Mouse (Mus musculus): ENCODE results near the gene Dlg2. TPM values are rescaled to one million over a fixed set of nuclear protein-coding genes. Genes with fewer than 3 reads are reported as not detected.

Dlg2 gene
- polyA plus RNA-seq, 1 experiment from 2014 or later: 1.1 TPM

DNA sequence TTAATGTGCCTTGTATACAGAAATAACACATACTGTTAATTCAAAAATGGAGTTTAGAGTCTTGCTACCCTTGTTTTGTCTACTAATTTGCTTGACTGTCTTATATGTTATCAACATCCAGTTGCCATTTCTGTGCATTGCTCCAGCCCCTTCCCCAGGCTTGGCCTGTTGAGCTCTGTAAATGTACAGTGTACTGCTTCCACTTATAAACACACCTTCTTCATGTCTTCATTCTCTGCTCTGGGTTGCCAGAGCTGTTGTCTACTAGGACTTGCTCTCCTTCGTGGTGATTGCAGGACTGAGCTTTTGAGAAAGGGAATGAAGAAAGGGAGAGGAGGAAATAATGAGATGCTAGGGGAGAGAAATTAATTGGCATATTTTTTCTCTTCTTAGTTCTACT, 227.5 kb downstream of the Dlg2 start:
- no peak for ATAC-seq (ENCODE audit: low read depth)
- no peaks in the 10 kb centered on the region for H3K4me1 ChIP-seq (replicated peaks; ENCODE audit: control insufficient read depth, insufficient read depth, low read length)
- H3K27me3 ChIP-seq (ENCODE audit: control insufficient read depth, insufficient read depth, low read depth, low read length): no peaks in the 10 kb centered on the region
- H3K4me3 ChIP-seq (ENCODE audit: low read length): no peak overlapping the region
- 61% methylated on average over 1 of the region's 1 CpGs for WGBS
- H3K9me3 ChIP-seq (ENCODE audit: control insufficient read depth, low read length): no peaks in the 10 kb centered on the region
- H3K36me3 ChIP-seq (ENCODE audit: control insufficient read depth, insufficient read depth, low read length): no peaks in the 10 kb centered on the region
- no peak overlapping the region for H3K27ac ChIP-seq (ENCODE audit: low read length)
- H3K4me2 ChIP-seq (ENCODE audit: low read depth, low read length): no peak overlapping the region
- H3K9ac ChIP-seq (ENCODE audit: low read length): no peak overlapping the region

DNA sequence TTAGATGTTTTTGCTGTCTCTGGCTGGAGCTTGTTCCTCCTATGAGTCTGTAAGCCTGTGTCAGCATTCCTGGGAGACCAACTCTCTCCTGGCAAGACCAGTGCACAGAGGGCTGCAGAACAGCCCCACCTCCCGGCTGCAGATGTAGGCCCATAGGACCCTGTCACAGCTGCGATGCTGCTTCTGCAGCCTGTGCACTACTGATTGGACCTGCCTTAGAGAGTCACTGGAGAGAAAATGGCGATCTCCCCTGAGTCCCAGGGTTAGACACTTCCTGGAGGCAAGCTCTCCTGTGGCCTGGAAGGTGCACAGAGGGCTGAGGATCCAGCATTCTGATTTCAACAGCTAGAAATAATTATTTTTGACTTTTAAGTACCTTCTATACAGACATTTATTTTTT, 257.6 kb downstream of the Dlg2 start:
- 43% methylated on average over 3 of the region's 3 CpGs for WGBS

DNA sequence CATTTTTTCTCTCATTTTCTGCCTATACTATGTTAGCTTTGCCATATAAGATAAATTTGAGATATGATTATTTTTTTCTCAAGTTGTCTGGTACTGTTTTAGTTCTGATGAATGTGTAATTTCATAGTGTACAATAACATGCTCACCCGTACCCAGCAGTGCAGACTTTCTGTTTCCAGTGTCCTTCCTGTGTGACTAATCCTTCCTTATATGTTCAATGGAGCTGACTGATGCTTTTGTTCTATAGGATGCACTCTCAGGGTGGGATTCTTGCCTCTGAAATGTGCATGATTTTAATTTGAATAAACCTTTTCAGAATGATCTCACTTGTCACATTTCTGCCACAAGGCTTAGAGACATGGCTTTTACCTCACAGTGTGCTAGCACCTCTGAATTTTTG, 259.9 kb downstream of the Dlg2 start:
- WGBS: 56% methylated on average over 1 of the region's 1 CpGs
- no peak overlapping the region for H3K9ac ChIP-seq (ENCODE audit: low read length)
- H3K4me1 ChIP-seq (replicated peaks; ENCODE audit: control insufficient read depth, insufficient read depth, low read length): no peaks in the 10 kb centered on the region
- H3K4me2 ChIP-seq (ENCODE audit: low read depth, low read length): no peak overlapping the region
- ATAC-seq (ENCODE audit: low read depth): no peak
- H3K9me3 ChIP-seq (ENCODE audit: control insufficient read depth, low read length): no peaks in the 10 kb centered on the region
- no peak overlapping the region for H3K4me3 ChIP-seq (ENCODE audit: low read length)
- no peaks in the 10 kb centered on the region for H3K27me3 ChIP-seq (ENCODE audit: control insufficient read depth, insufficient read depth, low read depth, low read length)
- H3K36me3 ChIP-seq (ENCODE audit: control insufficient read depth, insufficient read depth, low read length): no peaks in the 10 kb centered on the region
- H3K27ac ChIP-seq (ENCODE audit: low read length): no peak overlapping the region

More for the DNA sequence above, 257.6 kb downstream of the Dlg2 start:
- no peaks in the 10 kb centered on the region for H3K4me1 ChIP-seq (replicated peaks; ENCODE audit: control insufficient read depth, insufficient read depth, low read length)
- no peak for ATAC-seq (ENCODE audit: low read depth)
- H3K4me2 ChIP-seq (ENCODE audit: low read depth, low read length): no peak overlapping the region
- H3K27me3 ChIP-seq (ENCODE audit: control insufficient read depth, insufficient read depth, low read depth, low read length): no peaks in the 10 kb centered on the region
- no peak overlapping the region for H3K27ac ChIP-seq (ENCODE audit: low read length)
- H3K4me3 ChIP-seq (ENCODE audit: low read length): no peak overlapping the region
- no peak overlapping the region for H3K9ac ChIP-seq (ENCODE audit: low read length)
- no peaks in the 10 kb centered on the region for H3K9me3 ChIP-seq (ENCODE audit: control insufficient read depth, low read length)
- H3K36me3 ChIP-seq (ENCODE audit: control insufficient read depth, insufficient read depth, low read length): no peaks in the 10 kb centered on the region

DNA sequence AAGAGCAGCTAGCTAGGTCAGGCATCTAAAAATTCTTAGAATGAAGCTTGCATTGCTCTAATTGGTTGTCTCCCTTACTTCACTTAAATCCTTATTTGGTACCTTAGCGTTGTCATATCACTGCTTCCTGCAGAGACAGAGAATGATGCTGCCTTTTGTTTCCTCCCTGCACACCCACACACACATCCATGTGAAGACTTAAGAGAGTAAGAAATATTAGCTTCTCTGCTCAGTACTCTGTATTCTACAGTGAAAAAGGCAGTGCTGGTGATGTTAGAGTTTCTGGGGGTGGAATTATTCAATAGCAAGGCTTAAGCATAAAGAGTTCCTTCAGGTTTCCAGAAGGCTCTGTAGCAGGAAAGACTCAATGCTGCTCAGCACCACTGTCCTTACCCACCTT, 272.2 kb downstream of the Dlg2 start:
- Histone ChIP-seq H3K4me1 (replicated peaks; ENCODE audit: control insufficient read depth, insufficient read depth, low read length) (no peaks in the 10 kb centered on the region), H3K27me3 (ENCODE audit: control insufficient read depth, insufficient read depth, low read depth, low read length) (no peaks in the 10 kb centered on the region), H3K4me2 (ENCODE audit: low read depth, low read length) (no peak overlapping the region), H3K9me3 (ENCODE audit: control insufficient read depth, low read length) (no peaks in the 10 kb centered on the region), H3K27ac (ENCODE audit: low read length) (no peak overlapping the region), H3K9ac (ENCODE audit: low read length) (no peak overlapping the region), H3K36me3 (ENCODE audit: control insufficient read depth, insufficient read depth, low read length) (no peaks in the 10 kb centered on the region), H3K4me3 (ENCODE audit: low read length) (no peak overlapping the region)
- 89% methylated on average over 1 of the region's 1 CpGs for WGBS
- ATAC-seq (ENCODE audit: low read depth): no peak

DNA sequence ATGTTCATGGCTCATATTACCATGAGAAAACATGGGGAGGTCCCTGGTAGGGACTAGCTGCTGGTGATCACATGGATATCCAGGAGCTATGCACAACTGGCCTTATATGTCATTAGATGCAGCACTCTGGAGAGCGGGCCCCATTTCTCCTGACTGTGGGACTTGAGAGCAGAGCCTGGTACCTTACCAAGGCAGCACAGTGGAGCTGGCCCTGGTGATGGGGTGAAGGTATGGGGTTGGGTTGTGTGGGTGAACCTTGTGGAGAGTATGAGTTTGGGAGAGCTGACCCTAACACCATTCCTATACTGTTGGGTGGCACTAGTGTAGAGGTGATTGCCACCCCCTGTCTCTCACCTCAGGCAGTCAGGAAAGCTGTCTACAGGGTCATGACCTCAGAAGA, 311.5 kb downstream of the Dlg2 start:
- Histone ChIP-seq H3K4me1 (replicated peaks; ENCODE audit: control insufficient read depth, insufficient read depth, low read length) (no peaks in the 10 kb centered on the region), H3K27ac (ENCODE audit: low read length) (no peak overlapping the region), H3K9ac (ENCODE audit: low read length) (no peak overlapping the region), H3K9me3 (ENCODE audit: control insufficient read depth, low read length) (no peaks in the 10 kb centered on the region), H3K4me2 (ENCODE audit: low read depth, low read length) (no peak overlapping the region), H3K36me3 (ENCODE audit: control insufficient read depth, insufficient read depth, low read length) (no peaks in the 10 kb centered on the region), H3K27me3 (ENCODE audit: control insufficient read depth, insufficient read depth, low read depth, low read length) (no peaks in the 10 kb centered on the region), H3K4me3 (ENCODE audit: low read length) (no peak overlapping the region)
- ATAC-seq (ENCODE audit: low read depth): no peak
- 81% methylated on average over 1 of the region's 1 CpGs for WGBS

DNA sequence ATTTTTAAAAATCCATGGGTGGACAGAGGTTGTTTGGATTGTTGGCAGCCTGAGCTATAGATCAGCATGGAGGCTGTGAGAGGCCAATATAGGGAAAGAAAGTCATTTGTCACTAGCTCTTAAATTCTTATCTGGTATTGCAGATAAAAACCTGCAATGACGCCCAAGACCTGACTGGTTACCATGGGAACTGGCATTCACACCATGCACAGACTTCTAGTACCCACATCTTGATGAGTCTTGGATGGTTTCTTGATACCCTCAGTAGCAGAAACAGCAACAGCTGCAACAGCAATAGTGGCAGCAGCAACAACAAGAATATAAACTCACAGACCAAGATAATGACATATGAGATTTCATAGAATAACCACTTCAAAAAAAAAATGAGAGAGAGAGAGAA, 315.1 kb downstream of the Dlg2 start:
- Histone ChIP-seq H3K9me3 (ENCODE audit: control insufficient read depth, low read length) (no peaks in the 10 kb centered on the region), H3K4me2 (ENCODE audit: low read depth, low read length) (no peak overlapping the region), H3K27me3 (ENCODE audit: control insufficient read depth, insufficient read depth, low read depth, low read length) (no peaks in the 10 kb centered on the region), H3K36me3 (ENCODE audit: control insufficient read depth, insufficient read depth, low read length) (no peaks in the 10 kb centered on the region), H3K9ac (ENCODE audit: low read length) (no peak overlapping the region), H3K27ac (ENCODE audit: low read length) (no peak overlapping the region), H3K4me1 (replicated peaks; ENCODE audit: control insufficient read depth, insufficient read depth, low read length) (no peaks in the 10 kb centered on the region), H3K4me3 (ENCODE audit: low read length) (no peak overlapping the region)
- WGBS: 9% methylated on average over 1 of the region's 1 CpGs
- ATAC-seq (ENCODE audit: low read depth): no peak

DNA sequence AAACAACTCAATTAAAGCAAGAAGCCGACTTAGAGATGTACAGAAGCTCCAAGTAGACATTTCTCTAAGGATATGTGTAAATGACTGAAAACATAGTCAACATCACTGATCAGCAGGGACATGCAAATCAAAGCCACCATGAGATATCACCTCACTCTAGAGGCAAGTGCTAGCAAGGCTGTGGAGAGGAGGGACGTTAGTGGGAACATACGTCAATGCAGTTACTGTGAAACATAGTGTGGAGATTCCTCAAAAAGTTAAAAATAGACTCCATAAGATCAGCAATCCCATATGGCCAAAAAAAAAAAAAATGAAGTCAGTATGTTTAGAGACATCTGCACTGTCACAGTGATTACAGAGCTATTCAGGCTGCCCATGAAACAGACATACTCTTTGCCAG, 349.2 kb downstream of the Dlg2 start:
- WGBS: 62% methylated on average over 3 of the region's 3 CpGs
- H3K9ac ChIP-seq (ENCODE audit: low read length): no peak overlapping the region
- H3K4me3 ChIP-seq (ENCODE audit: low read length): no peak overlapping the region
- H3K27me3 ChIP-seq (ENCODE audit: control insufficient read depth, insufficient read depth, low read depth, low read length): no peaks in the 10 kb centered on the region
- no peaks in the 10 kb centered on the region for H3K36me3 ChIP-seq (ENCODE audit: control insufficient read depth, insufficient read depth, low read length)
- H3K4me1 ChIP-seq (replicated peaks; ENCODE audit: control insufficient read depth, insufficient read depth, low read length): no peaks in the 10 kb centered on the region
- ATAC-seq (ENCODE audit: low read depth): no peak
- H3K27ac ChIP-seq (ENCODE audit: low read length): no peak overlapping the region
- no peaks in the 10 kb centered on the region for H3K9me3 ChIP-seq (ENCODE audit: control insufficient read depth, low read length)
- H3K4me2 ChIP-seq (ENCODE audit: low read depth, low read length): no peak overlapping the region

DNA sequence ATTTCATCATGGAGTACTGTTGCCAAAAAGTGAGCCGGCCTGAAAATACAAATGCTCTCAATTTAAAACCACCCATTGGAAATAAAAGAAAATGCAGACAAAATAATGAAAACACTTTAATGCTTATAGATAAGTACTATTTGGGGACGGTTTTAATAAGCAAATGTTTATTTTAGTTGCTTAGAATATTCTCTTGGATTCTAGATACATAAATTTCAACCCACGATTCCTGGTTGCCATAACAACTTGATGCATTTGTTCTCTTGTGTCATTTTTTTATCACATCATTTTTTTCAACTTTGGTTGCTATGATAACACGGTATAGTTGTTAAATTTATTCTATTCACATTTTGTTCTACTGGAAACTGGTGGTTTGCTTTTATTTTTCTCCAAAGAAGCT, 364.8 kb downstream of the Dlg2 start:
- H3K4me3 ChIP-seq (ENCODE audit: low read length): no peak overlapping the region
- no peak for ATAC-seq (ENCODE audit: low read depth)
- no peaks in the 10 kb centered on the region for H3K9me3 ChIP-seq (ENCODE audit: control insufficient read depth, low read length)
- H3K9ac ChIP-seq (ENCODE audit: low read length): no peak overlapping the region
- no peaks in the 10 kb centered on the region for H3K27me3 ChIP-seq (ENCODE audit: control insufficient read depth, insufficient read depth, low read depth, low read length)
- no peaks in the 10 kb centered on the region for H3K36me3 ChIP-seq (ENCODE audit: control insufficient read depth, insufficient read depth, low read length)
- no peaks in the 10 kb centered on the region for H3K4me1 ChIP-seq (replicated peaks; ENCODE audit: control insufficient read depth, insufficient read depth, low read length)
- no peak overlapping the region for H3K4me2 ChIP-seq (ENCODE audit: low read depth, low read length)
- H3K27ac ChIP-seq (ENCODE audit: low read length): no peak overlapping the region
- WGBS: 51% methylated on average over 4 of the region's 4 CpGs

DNA sequence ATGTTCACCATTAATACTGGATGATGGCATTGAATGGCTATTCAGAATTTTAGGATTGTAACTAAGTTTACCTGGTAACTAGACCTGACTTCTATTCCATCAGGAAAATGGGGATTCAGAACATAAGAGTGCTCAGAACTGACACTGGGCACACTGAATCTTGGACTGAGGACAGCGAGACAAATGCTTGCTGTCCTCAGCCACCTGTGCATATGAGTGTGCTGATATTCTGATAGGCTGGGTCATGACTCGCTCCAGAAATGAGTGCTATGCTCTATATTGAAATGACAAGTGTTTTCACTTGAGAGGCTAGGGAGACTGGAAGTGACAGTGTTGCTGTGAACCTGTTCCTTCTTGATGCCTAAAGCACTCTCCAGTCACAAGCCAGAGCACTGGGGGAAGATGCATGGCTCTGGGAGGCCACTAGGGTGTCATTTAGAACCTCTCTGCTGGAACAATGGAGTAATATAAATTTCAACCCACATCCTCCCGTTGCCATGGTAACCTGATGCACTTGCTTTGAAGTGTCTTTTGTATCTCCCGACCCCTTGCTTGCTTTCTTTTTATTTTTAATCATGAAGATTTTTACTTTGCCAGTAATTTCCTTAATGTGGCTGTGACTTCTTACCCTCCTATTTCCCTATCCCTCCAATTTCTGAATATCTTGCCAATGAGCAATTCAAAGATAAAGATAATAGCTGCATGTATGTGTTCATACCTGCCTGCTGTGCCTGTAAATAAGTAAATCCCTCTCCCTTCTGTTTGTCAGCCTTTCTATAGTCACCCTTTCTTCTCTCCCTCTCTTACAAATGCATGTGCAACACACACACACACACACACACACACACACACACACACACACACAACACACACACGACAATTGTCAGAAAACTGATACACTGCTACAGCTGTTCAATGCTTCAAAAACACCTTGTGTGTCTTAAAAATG, 367.1 kb downstream of the Dlg2 start:
- Histone ChIP-seq H3K9me3 (ENCODE audit: control insufficient read depth, low read length) (no peaks in the 10 kb centered on the region), H3K4me1 (replicated peaks; ENCODE audit: control insufficient read depth, insufficient read depth, low read length) (no peaks in the 10 kb centered on the region), H3K9ac (ENCODE audit: low read length) (no peak overlapping the region), H3K4me2 (ENCODE audit: low read depth, low read length) (no peak overlapping the region), H3K4me3 (ENCODE audit: low read length) (no peak overlapping the region), H3K27ac (ENCODE audit: low read length) (no peak overlapping the region), H3K27me3 (ENCODE audit: control insufficient read depth, insufficient read depth, low read depth, low read length) (no peaks in the 10 kb centered on the region), H3K36me3 (ENCODE audit: control insufficient read depth, insufficient read depth, low read length) (no peaks in the 10 kb centered on the region)
- WGBS: 49% methylated on average over 5 of the region's 5 CpGs
- ATAC-seq (ENCODE audit: low read depth): no peak
